In the genomic region with DNA sequence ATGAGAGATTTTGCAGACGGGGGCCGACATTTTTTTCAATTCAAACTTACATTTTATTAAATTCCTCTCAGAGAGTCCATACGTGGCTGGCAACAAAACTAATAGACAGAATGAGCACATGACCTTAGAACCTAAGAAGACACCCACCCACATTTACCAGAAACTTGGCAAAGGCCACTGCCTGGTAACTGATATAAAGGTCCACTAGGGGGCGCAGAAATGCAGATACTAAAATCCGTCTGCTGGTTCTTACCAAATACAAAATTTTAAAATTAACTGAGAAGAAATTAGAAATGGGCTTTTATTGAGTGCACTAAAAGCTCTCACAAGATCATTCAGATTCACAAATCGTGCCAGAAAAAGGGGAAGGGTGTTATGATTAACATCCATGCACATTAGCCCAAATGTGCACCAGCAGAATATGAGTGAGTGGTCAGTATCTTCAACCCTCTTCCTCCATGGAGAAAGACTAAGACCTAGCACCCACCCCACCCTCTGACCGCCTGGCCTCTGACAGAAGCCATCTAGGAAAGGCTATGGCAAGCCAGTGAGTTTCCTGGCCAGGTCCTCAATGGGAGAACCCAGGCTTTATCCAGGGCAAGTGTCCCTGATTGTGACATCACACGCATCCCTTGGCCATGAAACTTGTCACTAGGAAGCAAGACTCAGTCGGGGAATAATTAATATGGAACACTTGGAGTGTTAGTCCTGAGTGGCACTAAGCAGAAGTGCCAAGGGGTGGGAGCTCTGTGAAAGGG, we compare ENCODE assay signal across 9 mouse cellular contexts.
A peak's percentile ranks its signal among the peaks of the same experiment; 100 is the strongest.
DNase-seq lines count a peak whose midpoint lies in the region; ATAC-seq lines count a peak whose summit lies in the region.
"Had no signal": no experiment of that assay in that cellular context is flagged by ENCODE, and none has a peak within 500 bp of the region (broad histone marks: within the 10 kb centered on the region; RNA-seq: fewer than 3 reads in every experiment).

No protein-coding gene starts in this region.

- DNase-seq in frontal cortex, postnatal 10 days (ENCODE audit: low spot score in 2 of 2) = no peak
- DNase-seq in midbrain, embryonic 11.5 days (ENCODE audit: low spot score, missing footprints) = no peak
- DNase-seq in cerebellum, postnatal 14 days = peak; percentile 74 to 75
- DNase-seq in lung, postnatal 10 days = peak; percentile 76
- DNase-seq in urinary bladder, adult 2 months (ENCODE audit: low spot score) = no peak

- H3K36me3 ChIP-seq in midbrain, embryonic 15.5 days (replicated peaks) = no peaks in the 10 kb centered on the region
- H3K36me3 ChIP-seq in midbrain, embryonic 11.5 days (ENCODE audit: control insufficient read depth, insufficient read depth, low read length) = no peaks in the 10 kb centered on the region; the same call in 1 of the 2 replicates
- no peaks in the 10 kb centered on the region for H3K36me3 ChIP-seq in hindbrain, embryonic 15.5 days

- no peak overlapping the region for H3K9ac ChIP-seq in midbrain, embryonic 15.5 days
- H3K9ac ChIP-seq in midbrain, embryonic 11.5 days (ENCODE audit: low read length) = no peak overlapping the region
- no peak overlapping the region for H3K9ac ChIP-seq in hindbrain, embryonic 15.5 days

- no peak overlapping the region for H3K27ac ChIP-seq in midbrain, embryonic 15.5 days
- H3K27ac ChIP-seq in midbrain, embryonic 11.5 days (ENCODE audit: low read depth, low read length) = no peak overlapping the region
- no peak overlapping the region for H3K27ac ChIP-seq in hindbrain, embryonic 15.5 days (replicated peaks)

- H3K4me3 ChIP-seq in midbrain, embryonic 15.5 days = no peak overlapping the region
- no peak overlapping the region for H3K4me3 ChIP-seq in midbrain, embryonic 11.5 days (ENCODE audit: low read depth, low read length)
- H3K4me3 ChIP-seq in hindbrain, embryonic 15.5 days = no peak overlapping the region
- H3K4me3 ChIP-seq: megakaryocyte, embryonic 14.5 days had no signal

- H3K9me3 ChIP-seq in midbrain, embryonic 15.5 days = no peaks in the 10 kb centered on the region
- H3K9me3 ChIP-seq in midbrain, embryonic 11.5 days (ENCODE audit: control insufficient read depth, low read length) = no peaks in the 10 kb centered on the region
- H3K9me3 ChIP-seq in hindbrain, embryonic 15.5 days = no peaks in the 10 kb centered on the region

- no peaks in the 10 kb centered on the region for H3K4me1 ChIP-seq in midbrain, embryonic 15.5 days
- H3K4me1 ChIP-seq in midbrain, embryonic 11.5 days (ENCODE audit: control insufficient read depth, insufficient read depth, low read length) = no peaks in the 10 kb centered on the region
- no peaks in the 10 kb centered on the region for H3K4me1 ChIP-seq in hindbrain, embryonic 15.5 days (replicated peaks)

- no peaks in the 10 kb centered on the region for H3K27me3 ChIP-seq in midbrain, embryonic 15.5 days (replicated peaks)
- H3K27me3 ChIP-seq in midbrain, embryonic 11.5 days (ENCODE audit: control insufficient read depth, insufficient read depth, low read length) = no peaks in the 10 kb centered on the region
- H3K27me3 ChIP-seq in hindbrain, embryonic 15.5 days = no peaks in the 10 kb centered on the region
- H3K27me3 ChIP-seq: megakaryocyte, embryonic 14.5 days had no signal

- WGBS in midbrain, embryonic 15.5 days = 53% methylated on average over 9 of the region's 9 CpGs
- WGBS in midbrain, embryonic 11.5 days = 58% methylated on average over 9 of the region's 9 CpGs
- 56% methylated on average over 9 of the region's 9 CpGs for WGBS in hindbrain, embryonic 15.5 days

- no peak overlapping the region for H3K4me2 ChIP-seq in midbrain, embryonic 15.5 days
- no peak overlapping the region for H3K4me2 ChIP-seq in midbrain, embryonic 11.5 days
- H3K4me2 ChIP-seq in hindbrain, embryonic 15.5 days = no peak overlapping the region

- peak; percentile 83 for ATAC-seq in frontal cortex, adult (ENCODE audit: low TSS enrichment)
- peak; percentile 42; the same call in 1 of the 2 replicates for ATAC-seq in midbrain, embryonic 15.5 days (replicated peaks)
- no peak for ATAC-seq in midbrain, embryonic 11.5 days (ENCODE audit: low FRiP score)
- ATAC-seq in hindbrain, embryonic 15.5 days (ENCODE audit: low FRiP score, low read depth) = peak; percentile 27; the same call in 1 of the 2 replicates

Comparison
In these comparisons a context has a peak if more than half of its experiments do, and no peak if none do; other contexts are left out.
1. DNase-seq: peak in cerebellum, postnatal 14 days (2 of 2) and lung, postnatal 10 days (single experiment); none in frontal cortex, postnatal 10 days (0 of 2), midbrain, embryonic 11.5 days (single experiment) and urinary bladder, adult 2 months (single experiment).